Mouse (Mus musculus): ENCODE results near the gene Cops6. TPM values are rescaled to one million over a fixed set of nuclear protein-coding genes. Genes with fewer than 3 reads are reported as not detected.
A peak's percentile ranks its signal among the peaks of the same experiment; 100 is the strongest.

Gene Cops6
- total and polyA plus RNA-seq, 3 experiments, result 80.6 to 205 (median 88.4) TPM

- peak; percentile 87 for TF ChIP-seq NRF1 (IDR thresholded peaks at IDR 0.05; ENCODE audit: low read depth, low read length)
- TF ChIP-seq USF2 (conservative IDR thresholded peaks at IDR 0.05; ENCODE audit: low read depth, low read length), result no peak
- no peak for TF ChIP-seq MAZ (IDR thresholded peaks at IDR 0.05; ENCODE audit: low read depth, low read length)
- TF ChIP-seq CHD1 (IDR thresholded peaks at IDR 0.05; ENCODE audit: low read depth, low read length), result no peak
- no peak for TF ChIP-seq RCOR1 (conservative IDR thresholded peaks at IDR 0.05; ENCODE audit: low read depth, low read length)
- TF ChIP-seq SIN3A (IDR thresholded peaks at IDR 0.05; ENCODE audit: low read length), result peak; percentile 91
- TF ChIP-seq RAD21 (IDR thresholded peaks at IDR 0.05; ENCODE audit: low read depth, low read length), result no peak
- TF ChIP-seq BHLHE40 (IDR thresholded peaks at IDR 0.05; ENCODE audit: low read depth, low read length), result no peak
- TF ChIP-seq UBTF (IDR thresholded peaks at IDR 0.05; ENCODE audit: low read depth, low read length), result no peak; the same call in 1 of the 2 replicates
- TF ChIP-seq ZC3H11A (IDR thresholded peaks at IDR 0.05; ENCODE audit: low read depth, low read length), result no peak
- peak; percentile 93 for TF ChIP-seq NELFE (IDR thresholded peaks at IDR 0.05; ENCODE audit: low read depth, low read length)
- TF ChIP-seq EP300 (IDR thresholded peaks at IDR 0.05; ENCODE audit: low read length), result no peak
- TF ChIP-seq TCF12 (IDR thresholded peaks at IDR 0.05; ENCODE audit: low read depth, low read length), result peak; percentile 95
- TF ChIP-seq MYC (IDR thresholded peaks at IDR 0.05; ENCODE audit: low read depth, low read length), result 0 out of 2 replicates have a peak, but pooled peaks have one; percentile 0
- no peak for TF ChIP-seq KAT2A (IDR thresholded peaks at IDR 0.05; ENCODE audit: insufficient replicate concordance, low read length)
Measured at GRCm38 (mm10) chr5:138186950-138187638, 26.2 kb downstream of the Cops6 start, which contains the start of the genes Taf6 and Cnpy4 (continued).

- Histone ChIP-seq H3K4me1 (ENCODE audit: control insufficient read depth in 1 of 2, insufficient read depth in 2 of 2) (peaks cover 3 to 17% of the 10 kb centered on the region in 2 experiments; a peak in 3 of 4 replicates), H3K36me3 (replicated peaks in 1 of 2; ENCODE audit: control insufficient read depth in 1 of 2, insufficient read depth in 1 of 2, low read length in 1 of 2) (peaks cover 38 to 57% of the 10 kb centered on the region in 2 experiments), H3K4me2 (ENCODE audit: insufficient read depth, low read depth, poor library complexity, severe bottlenecking) (peak overlapping the region; percentile 83), H3K27ac (ENCODE audit: insufficient read depth, low read depth) (peak overlapping the region; percentile 38), H3K4me3 (replicated peaks in 1 of 3; ENCODE audit: low read depth in 2 of 3, low read length in 2 of 3, poor library complexity in 1 of 3) (peak overlapping the region; percentile 86 to 96 (median 92)), H3K27me3 (replicated peaks) (no peaks in the 10 kb centered on the region), H3K79me2 (replicated peaks; ENCODE audit: control insufficient read depth, extremely low read depth, insufficient read depth, poor library complexity, severe bottlenecking) (0 out of 2 replicates have a peak, but pooled peaks cover 3% of the 10 kb centered on the region), H3K9ac (ENCODE audit: insufficient read depth, low read depth) (peak overlapping the region; percentile 76), H3K9me3 (replicated peaks; ENCODE audit: low read length) (no peaks in the 10 kb centered on the region)
- in situ Hi-C loops (cut with MboI; ENCODE audit: low pct_ligation_motif_present, low pct_unique_long_range_greater_than_20kb, low sequenced_read_pairs), result no loop called here
- TF ChIP-seq SIN3A (IDR thresholded peaks at IDR 0.05; ENCODE audit: low read length) (no peak; the same call in 1 of the 2 replicates), MAZ (IDR thresholded peaks at IDR 0.05; ENCODE audit: low read depth, low read length) (no peak), KAT2A (IDR thresholded peaks at IDR 0.05; ENCODE audit: insufficient replicate concordance, low read length) (peak; percentile 88; the same call in 1 of the 2 replicates), ETS1 (conservative IDR thresholded peaks at IDR 0.05; ENCODE audit: low read depth, low read length) (no peak), HCFC1 (IDR thresholded peaks at IDR 0.05; ENCODE audit: low read depth, low read length) (peak; percentile 94), TBP (conservative IDR thresholded peaks at IDR 0.05; ENCODE audit: low read depth, low read length) (no peak), CHD2 (IDR thresholded peaks at IDR 0.05; ENCODE audit: low read length) (no peak), GABPA (IDR thresholded peaks at IDR 0.05; ENCODE audit: insufficient replicate concordance, low read depth, low read length) (peak; percentile 57; the same call in 1 of the 2 replicates), ZNF384 (IDR thresholded peaks at IDR 0.05; ENCODE audit: low read depth, low read length) (no peak; the same call in 1 of the 2 replicates)
- DNase-seq (ENCODE audit: extremely low read depth), result peak; percentile 82
- dilution Hi-C loops (cut with MboI; ENCODE audit: extremely low pct_ligation_motif_present, extremely low pct_unique_long_range_greater_than_20kb, low sequenced_read_pairs), result no loop called here
Measured at GRCm38 (mm10) chr5:138187661-138188306, 26.9 kb downstream of the Cops6 start.
